Mouse (Mus musculus): Measurements from ENCODE around the gene Uvrag. TPM values are rescaled to one million over a fixed set of nuclear protein-coding genes. Genes with fewer than 3 reads are reported as not detected.
"Not testable (repeated sequence)": the region's sequence is repeated elsewhere in the genome, so short reads cannot be mapped to it uniquely, and the experiment has no call there.

The Uvrag gene
- polyA plus RNA-seq, 1 experiment from 2014 or later, result 13.1 TPM

DNA sequence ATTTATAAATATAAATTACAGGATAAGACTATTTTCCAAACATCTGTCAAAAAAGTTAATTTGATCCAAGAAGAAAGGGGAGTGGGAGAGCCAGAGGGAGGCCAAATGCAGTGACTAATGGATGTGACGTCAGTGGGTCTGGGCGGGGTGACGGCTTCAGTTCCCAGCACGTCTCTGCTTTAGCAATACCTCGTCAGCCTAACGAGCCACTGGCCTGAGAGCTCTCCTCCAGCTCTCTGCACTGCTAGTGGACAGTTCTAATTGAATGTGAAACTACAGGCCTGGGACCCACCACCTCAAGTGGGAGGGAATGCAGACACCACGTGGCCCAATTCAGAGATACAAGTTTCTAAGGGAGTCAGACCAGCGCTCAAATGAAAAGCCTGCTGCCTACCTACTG, 63.7 kb downstream of the Uvrag start:
- 80% methylated on average over 8 of the region's 8 CpGs for WGBS
- no peak overlapping the region for H3K4me3 ChIP-seq (ENCODE audit: low read depth, low read length)
- H3K36me3 ChIP-seq (ENCODE audit: control insufficient read depth, insufficient read depth, low read length), result no peaks in the 10 kb centered on the region
- ATAC-seq (ENCODE audit: low FRiP score), result no peak
- no peak overlapping the region for H3K4me2 ChIP-seq (replicated peaks; ENCODE audit: low read depth, low read length)
- no peaks in the 10 kb centered on the region for H3K4me1 ChIP-seq (replicated peaks; ENCODE audit: control insufficient read depth, insufficient read depth, low read length)
- H3K9me3 ChIP-seq (ENCODE audit: control insufficient read depth, low read length), result no peaks in the 10 kb centered on the region
- H3K27me3 ChIP-seq (ENCODE audit: control insufficient read depth, insufficient read depth, low read length), result no peaks in the 10 kb centered on the region
- H3K9ac ChIP-seq (ENCODE audit: low read depth, low read length), result no peak overlapping the region
- H3K27ac ChIP-seq (ENCODE audit: low read depth, low read length), result no peak overlapping the region
- no peak for DNase-seq (ENCODE audit: low spot score)

GRCm38 (mm10) chr7:99075101-99075500, 65.8 kb downstream of the Uvrag start:
- Histone ChIP-seq H3K9me3 (ENCODE audit: control insufficient read depth, low read length) (no peaks in the 10 kb centered on the region), H3K4me1 (replicated peaks; ENCODE audit: control insufficient read depth, insufficient read depth, low read length) (no peaks in the 10 kb centered on the region), H3K9ac (ENCODE audit: low read depth, low read length) (no peak overlapping the region), H3K4me3 (ENCODE audit: low read depth, low read length) (no peak overlapping the region), H3K27me3 (ENCODE audit: control insufficient read depth, insufficient read depth, low read length) (no peaks in the 10 kb centered on the region), H3K27ac (ENCODE audit: low read depth, low read length) (no peak overlapping the region), H3K4me2 (replicated peaks; ENCODE audit: low read depth, low read length) (no peak overlapping the region), H3K36me3 (ENCODE audit: control insufficient read depth, insufficient read depth, low read length) (no peaks in the 10 kb centered on the region)
- DNase-seq (ENCODE audit: low spot score) (no peak), ATAC-seq (ENCODE audit: low FRiP score) (no peak)
- 87% methylated on average over 5 of the region's 5 CpGs for WGBS

DNA sequence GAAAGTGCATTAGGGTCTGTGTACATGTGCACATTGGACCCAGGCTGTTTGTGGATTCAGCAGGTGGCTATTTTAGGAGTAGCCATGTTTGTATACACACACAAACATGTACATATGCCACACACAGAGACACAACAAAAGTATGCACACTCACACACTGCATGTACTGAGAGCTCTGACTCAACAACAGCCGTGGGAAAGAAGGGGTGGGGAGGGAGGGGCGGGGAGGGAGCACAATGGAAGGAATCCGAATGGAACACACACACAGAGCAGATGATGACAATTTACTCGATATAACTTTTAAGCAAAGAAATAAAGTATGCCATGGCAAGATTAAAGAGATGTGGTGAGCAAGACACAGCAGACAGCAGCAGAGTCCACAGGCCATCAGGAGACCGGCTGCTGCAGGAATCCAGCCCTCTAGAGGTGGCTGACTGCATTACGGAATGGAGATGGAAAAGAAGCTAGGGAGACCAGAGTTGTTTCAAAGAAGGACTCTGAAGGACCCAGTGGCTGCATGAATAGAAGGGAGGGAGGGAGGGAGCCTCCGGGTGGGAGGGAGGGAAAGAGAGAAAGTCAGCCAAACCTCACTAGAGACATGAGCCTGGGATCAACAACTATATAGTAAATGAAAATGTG, 67.1 kb downstream of the Uvrag start:
- DNase-seq (ENCODE audit: low spot score) (peak; percentile 70), ATAC-seq (ENCODE audit: low FRiP score) (peak; percentile 57; the same call in 1 of the 2 replicates)
- Histone ChIP-seq H3K4me1 (replicated peaks; ENCODE audit: control insufficient read depth, insufficient read depth, low read length) (no peaks in the 10 kb centered on the region), H3K9me3 (ENCODE audit: control insufficient read depth, low read length) (no peaks in the 10 kb centered on the region), H3K36me3 (ENCODE audit: control insufficient read depth, insufficient read depth, low read length) (no peaks in the 10 kb centered on the region), H3K9ac (ENCODE audit: low read depth, low read length) (no peak overlapping the region), H3K4me2 (replicated peaks; ENCODE audit: low read depth, low read length) (no peak overlapping the region), H3K27me3 (ENCODE audit: control insufficient read depth, insufficient read depth, low read length) (no peaks in the 10 kb centered on the region), H3K4me3 (ENCODE audit: low read depth, low read length) (no peak overlapping the region), H3K27ac (ENCODE audit: low read depth, low read length) (no peak overlapping the region)
- 33% methylated on average over 7 of the region's 7 CpGs for WGBS

DNA sequence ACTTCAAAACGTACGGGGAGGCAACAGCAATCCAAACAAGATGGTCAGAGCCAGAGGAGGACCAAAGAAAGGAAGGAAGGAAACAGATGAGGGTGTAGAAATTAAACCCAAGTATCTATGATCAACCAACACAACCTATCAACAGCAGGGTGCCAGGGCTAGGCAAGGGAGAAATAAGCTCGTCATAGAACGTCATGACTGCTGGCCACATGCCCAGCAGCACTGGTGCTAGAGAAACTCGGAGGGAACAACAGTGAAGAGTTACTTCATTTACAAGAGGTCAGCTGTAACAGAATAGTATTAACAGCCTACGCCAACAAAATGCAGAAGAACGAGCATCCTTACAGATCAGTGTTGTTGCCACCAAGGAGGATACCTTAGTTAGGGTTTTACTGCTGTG, 73.2 kb downstream of the Uvrag start:
- Histone ChIP-seq H3K4me2 (replicated peaks; ENCODE audit: low read depth, low read length) (no peak overlapping the region), H3K4me1 (replicated peaks; ENCODE audit: control insufficient read depth, insufficient read depth, low read length) (no peaks in the 10 kb centered on the region), H3K9ac (ENCODE audit: low read depth, low read length) (no peak overlapping the region), H3K27ac (ENCODE audit: low read depth, low read length) (no peak overlapping the region), H3K9me3 (ENCODE audit: control insufficient read depth, low read length) (no peaks in the 10 kb centered on the region), H3K36me3 (ENCODE audit: control insufficient read depth, insufficient read depth, low read length) (no peaks in the 10 kb centered on the region), H3K4me3 (ENCODE audit: low read depth, low read length) (no peak overlapping the region), H3K27me3 (ENCODE audit: control insufficient read depth, insufficient read depth, low read length) (no peaks in the 10 kb centered on the region)
- ATAC-seq (ENCODE audit: low FRiP score) (no peak), DNase-seq (ENCODE audit: low spot score) (no peak)
- 87% methylated on average over 7 of the region's 7 CpGs for WGBS

DNA sequence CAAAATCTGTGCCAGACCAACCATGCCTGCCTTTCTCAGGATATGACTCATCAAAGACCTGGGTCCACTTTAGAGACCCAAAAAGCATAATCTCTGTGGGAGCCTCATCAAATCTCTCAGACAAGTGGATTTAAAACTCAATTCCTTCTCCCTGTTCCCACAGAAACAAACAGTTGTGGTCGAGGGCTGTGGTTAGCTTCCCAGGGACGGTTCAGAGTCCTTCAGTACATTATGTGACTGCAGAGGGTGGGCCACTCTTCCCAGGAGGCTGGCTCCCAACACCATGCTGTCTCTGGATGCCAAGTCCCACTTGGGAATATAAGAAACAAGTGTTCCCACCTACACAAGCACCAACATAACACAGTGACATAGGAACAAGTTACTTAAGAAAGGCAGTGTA, 75.0 kb downstream of the Uvrag start:
- no peaks in the 10 kb centered on the region for H3K4me1 ChIP-seq (replicated peaks; ENCODE audit: control insufficient read depth, insufficient read depth, low read length)
- no peak overlapping the region for H3K27ac ChIP-seq (ENCODE audit: low read depth, low read length)
- no peaks in the 10 kb centered on the region for H3K9me3 ChIP-seq (ENCODE audit: control insufficient read depth, low read length)
- no peak overlapping the region for H3K4me2 ChIP-seq (replicated peaks; ENCODE audit: low read depth, low read length)
- no peaks in the 10 kb centered on the region for H3K36me3 ChIP-seq (ENCODE audit: control insufficient read depth, insufficient read depth, low read length)
- no peak overlapping the region for H3K9ac ChIP-seq (ENCODE audit: low read depth, low read length)
- H3K27me3 ChIP-seq (ENCODE audit: control insufficient read depth, insufficient read depth, low read length), result no peaks in the 10 kb centered on the region
- 22% methylated on average over 2 of the region's 2 CpGs for WGBS
- ATAC-seq (ENCODE audit: low FRiP score) (no peak), DNase-seq (ENCODE audit: low spot score) (no peak)
- no peak overlapping the region for H3K4me3 ChIP-seq (ENCODE audit: low read depth, low read length)

- DNase-seq (ENCODE audit: low spot score), result peak; percentile 21
- Histone ChIP-seq H3K36me3 (ENCODE audit: control insufficient read depth, insufficient read depth, low read length) (no peaks in the 10 kb centered on the region), H3K27ac (ENCODE audit: low read depth, low read length) (no peak overlapping the region), H3K27me3 (ENCODE audit: control insufficient read depth, insufficient read depth, low read length) (no peaks in the 10 kb centered on the region), H3K9me3 (ENCODE audit: control insufficient read depth, low read length) (no peaks in the 10 kb centered on the region), H3K4me1 (replicated peaks; ENCODE audit: control insufficient read depth, insufficient read depth, low read length) (no peaks in the 10 kb centered on the region), H3K4me2 (replicated peaks; ENCODE audit: low read depth, low read length) (no peak overlapping the region), H3K9ac (ENCODE audit: low read depth, low read length) (no peak overlapping the region), H3K4me3 (ENCODE audit: low read depth, low read length) (no peak overlapping the region)
- 8% methylated on average over 11 of the region's 11 CpGs for WGBS
- no peak for ATAC-seq (ENCODE audit: low FRiP score)
These were observed 75.5 kb downstream of the Uvrag start for GRCm38 (mm10) chr7:99065391-99065831.

DNA sequence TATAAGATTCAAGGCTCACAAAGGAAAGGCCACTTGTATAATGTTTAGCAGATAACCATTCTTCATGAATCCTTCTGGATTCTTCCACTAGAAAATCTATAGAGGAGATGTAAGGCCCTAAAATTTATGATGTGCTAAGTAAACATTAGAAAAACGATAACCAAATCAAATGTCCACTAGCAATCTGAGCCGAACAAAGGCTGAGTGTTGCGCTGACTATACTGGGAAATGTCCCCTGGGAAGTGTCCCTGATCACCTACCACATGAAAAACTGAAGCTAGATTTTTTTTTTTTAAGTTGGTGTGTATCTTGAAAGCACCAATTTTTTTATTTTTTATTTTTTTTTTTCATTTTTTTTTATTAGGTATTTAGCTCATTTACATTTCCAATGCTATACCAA, 76.1 kb downstream of the Uvrag start:
- no peaks in the 10 kb centered on the region for H3K4me1 ChIP-seq (replicated peaks; ENCODE audit: control insufficient read depth, insufficient read depth, low read length)
- ATAC-seq (ENCODE audit: low FRiP score) (no peak), DNase-seq (ENCODE audit: low spot score) (no peak)
- H3K9me3 ChIP-seq (ENCODE audit: control insufficient read depth, low read length), result no peaks in the 10 kb centered on the region
- no peak overlapping the region for H3K27ac ChIP-seq (ENCODE audit: low read depth, low read length)
- no peak overlapping the region for H3K4me2 ChIP-seq (replicated peaks; ENCODE audit: low read depth, low read length)
- 74% methylated on average over 3 of the region's 3 CpGs for WGBS
- H3K9ac ChIP-seq (ENCODE audit: low read depth, low read length), result no peak overlapping the region
- no peaks in the 10 kb centered on the region for H3K27me3 ChIP-seq (ENCODE audit: control insufficient read depth, insufficient read depth, low read length)
- H3K4me3 ChIP-seq (ENCODE audit: low read depth, low read length), result no peak overlapping the region
- H3K36me3 ChIP-seq (ENCODE audit: control insufficient read depth, insufficient read depth, low read length), result no peaks in the 10 kb centered on the region

GRCm38 (mm10) chr7:99062263-99062662, 78.7 kb downstream of the Uvrag start:
- H3K4me3 ChIP-seq (ENCODE audit: low read depth, low read length); H3K4me1 ChIP-seq (replicated peaks; ENCODE audit: control insufficient read depth, insufficient read depth, low read length); H3K4me2 ChIP-seq (replicated peaks; ENCODE audit: low read depth, low read length); ATAC-seq (ENCODE audit: low FRiP score); H3K27ac ChIP-seq (ENCODE audit: low read depth, low read length); DNase-seq (ENCODE audit: low spot score); H3K36me3 ChIP-seq (ENCODE audit: control insufficient read depth, insufficient read depth, low read length); H3K27me3 ChIP-seq (ENCODE audit: control insufficient read depth, insufficient read depth, low read length); H3K9me3 ChIP-seq (ENCODE audit: control insufficient read depth, low read length); H3K9ac ChIP-seq (ENCODE audit: low read depth, low read length): not testable (repeated sequence)
- 84% methylated on average over 3 of the region's 3 CpGs for WGBS

DNA sequence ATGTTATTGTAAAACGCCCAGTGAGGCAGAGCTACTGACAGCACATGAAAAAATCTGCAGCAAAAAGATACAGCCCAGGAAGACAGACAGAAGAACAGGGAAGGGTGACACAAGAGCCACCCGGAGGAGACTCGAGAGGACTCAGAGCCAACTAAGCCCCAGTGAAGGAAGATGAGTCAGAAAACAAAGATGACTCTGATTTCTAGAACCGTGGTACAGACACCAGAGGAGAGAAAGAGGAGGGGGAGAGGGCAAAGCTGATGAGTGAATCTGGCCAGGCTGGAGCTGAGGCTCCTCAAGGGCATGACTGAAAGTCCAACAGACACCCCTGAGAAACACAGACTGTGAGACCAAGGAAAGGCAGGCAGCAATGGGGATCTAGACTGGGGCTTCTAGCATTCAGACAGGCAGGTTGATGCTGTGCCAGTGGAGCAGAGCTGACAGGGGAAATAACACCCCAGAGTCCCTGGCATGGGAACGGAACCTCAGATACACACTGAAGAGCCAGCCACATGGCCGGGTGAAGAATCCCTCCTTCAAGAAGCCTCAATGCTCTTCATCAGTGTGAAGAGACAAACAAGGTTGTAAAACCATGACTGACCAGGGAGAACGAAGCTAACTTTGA, 79.8 kb downstream of the Uvrag start:
- DNase-seq (ENCODE audit: low spot score) (no peak), ATAC-seq (ENCODE audit: low FRiP score) (no peak)
- no peak overlapping the region for H3K9ac ChIP-seq (ENCODE audit: low read depth, low read length)
- H3K4me2 ChIP-seq (replicated peaks; ENCODE audit: low read depth, low read length), result no peak overlapping the region
- no peaks in the 10 kb centered on the region for H3K36me3 ChIP-seq (ENCODE audit: control insufficient read depth, insufficient read depth, low read length)
- H3K4me1 ChIP-seq (replicated peaks; ENCODE audit: control insufficient read depth, insufficient read depth, low read length), result no peaks in the 10 kb centered on the region
- no peak overlapping the region for H3K4me3 ChIP-seq (ENCODE audit: low read depth, low read length)
- no peaks in the 10 kb centered on the region for H3K9me3 ChIP-seq (ENCODE audit: control insufficient read depth, low read length)
- H3K27me3 ChIP-seq (ENCODE audit: control insufficient read depth, insufficient read depth, low read length), result no peaks in the 10 kb centered on the region
- 85% methylated on average over 7 of the region's 7 CpGs for WGBS
- no peak overlapping the region for H3K27ac ChIP-seq (ENCODE audit: low read depth, low read length)

Data from hindbrain, embryonic 11.5 days (tissue).